In genomic region chr11:30164515-30165214, GRCm38 (mm10) we compare ENCODE assay signal across 12 mouse cellular contexts.
DNase-seq lines count a peak whose midpoint lies in the region; ATAC-seq and TF ChIP-seq lines count a peak whose summit lies in the region.
"Had no signal": no experiment of that assay in that cellular context is flagged by ENCODE, and none has a peak within 500 bp of the region (broad histone marks: within the 10 kb centered on the region; RNA-seq: fewer than 3 reads in every experiment).

No protein-coding gene starts in this region.

- no peak for DNase-seq in liver, embryonic 13.5 days
- DNase-seq in frontal cortex, adult 2 months (ENCODE audit: extremely low spot score in 1 of 2, low spot score in 1 of 2), result no peak
- no peak for DNase-seq in left cerebral cortex, adult 2 months (ENCODE audit: extremely low spot score in 1 of 2, low spot score in 2 of 2)
- DNase-seq: cerebellum, adult 9-11 months; lung, embryonic 14.5 days; spleen, adult 18-20 months had no signal

- no peak overlapping the region for H3K9ac ChIP-seq in liver, embryonic 13.5 days
- no peak overlapping the region; the same call in 1 of the 2 replicates for H3K9ac ChIP-seq in liver, embryonic 12.5 days
- H3K9ac ChIP-seq in intestine, postnatal 0 days (ENCODE audit: low read depth, low read length), result no peak overlapping the region
- no peak overlapping the region for H3K9ac ChIP-seq in liver, embryonic 15.5 days
- H3K9ac ChIP-seq: embryonic facial prominence, embryonic 12.5 days; forebrain, embryonic 12.5 days; lung, embryonic 14.5 days had no signal

- no peak for ATAC-seq in liver, embryonic 13.5 days (ENCODE audit: low read depth)
- no peak for ATAC-seq in liver, embryonic 12.5 days
- ATAC-seq in activated CD4-positive, CD25-positive, alpha-beta regulatory T cell, adult 4 months, result peak; percentile 19
- peak; percentile 75 for ATAC-seq in intestine, postnatal 0 days
- no peak for ATAC-seq in liver, embryonic 15.5 days (ENCODE audit: insufficient read depth)

- H3K4me1 ChIP-seq in liver, embryonic 13.5 days (replicated peaks), result peaks cover 87% of the 10 kb centered on the region
- peaks cover 80% of the 10 kb centered on the region for H3K4me1 ChIP-seq in liver, embryonic 12.5 days
- H3K4me1 ChIP-seq in intestine, postnatal 0 days (replicated peaks; ENCODE audit: control insufficient read depth, insufficient read depth, low read length), result peaks cover 26% of the 10 kb centered on the region
- H3K4me1 ChIP-seq in liver, embryonic 15.5 days (replicated peaks), result peaks cover 81% of the 10 kb centered on the region

- no peaks in the 10 kb centered on the region for H3K9me3 ChIP-seq in liver, embryonic 13.5 days (replicated peaks)
- H3K9me3 ChIP-seq in liver, embryonic 12.5 days (replicated peaks), result no peaks in the 10 kb centered on the region
- no peaks in the 10 kb centered on the region for H3K9me3 ChIP-seq in intestine, postnatal 0 days (ENCODE audit: control insufficient read depth)
- H3K9me3 ChIP-seq in liver, embryonic 15.5 days (replicated peaks), result no peaks in the 10 kb centered on the region
- H3K9me3 ChIP-seq: embryonic facial prominence, embryonic 12.5 days; forebrain, embryonic 12.5 days had no signal

- no peak overlapping the region for H3K4me2 ChIP-seq in liver, embryonic 13.5 days
- no peak overlapping the region for H3K4me2 ChIP-seq in liver, embryonic 12.5 days
- no peak overlapping the region for H3K4me2 ChIP-seq in intestine, postnatal 0 days (replicated peaks; ENCODE audit: low read depth)
- H3K4me2 ChIP-seq in liver, embryonic 15.5 days, result no peak overlapping the region
- H3K4me2 ChIP-seq: embryonic facial prominence, embryonic 12.5 days; forebrain, embryonic 12.5 days; lung, embryonic 14.5 days had no signal

- intact Hi-C loops in left cerebral cortex, adult 2 months (cut with DNase I), result loop anchor here (5.0 kb wide), 1 partner anchor 103 kb away; the partner anchor contains the start of gene Sptbn1

- TF ChIP-seq CTCF in intestine, postnatal 0 days (IDR thresholded peaks at IDR 0.05; ENCODE audit: low read depth), result no peak
- no peak for TF ChIP-seq CTCF in left cerebral cortex, adult 2 months (IDR thresholded peaks at IDR 0.05)

- no peak overlapping the region for H3K4me3 ChIP-seq in liver, embryonic 13.5 days (replicated peaks)
- H3K4me3 ChIP-seq in liver, embryonic 12.5 days, result no peak overlapping the region
- H3K4me3 ChIP-seq in intestine, postnatal 0 days (ENCODE audit: low read depth, low read length), result no peak overlapping the region
- H3K4me3 ChIP-seq in liver, embryonic 15.5 days (replicated peaks), result no peak overlapping the region
- no peak overlapping the region for H3K4me3 ChIP-seq in left cerebral cortex, adult 2 months
- H3K4me3 ChIP-seq: embryonic facial prominence, embryonic 12.5 days; forebrain, embryonic 12.5 days had no signal

- WGBS in liver, embryonic 13.5 days (ENCODE audit: insufficient replicate concordance), result 54% methylated on average over 5 of the region's 5 CpGs
- WGBS in liver, embryonic 12.5 days (ENCODE audit: insufficient replicate concordance), result 46% methylated on average over 5 of the region's 5 CpGs
- 23% methylated on average over 5 of the region's 5 CpGs for WGBS in intestine, postnatal 0 days
- 47% methylated on average over 5 of the region's 5 CpGs for WGBS in liver, embryonic 15.5 days (ENCODE audit: insufficient replicate concordance)

- H3K27ac ChIP-seq in liver, embryonic 13.5 days, result peak overlapping the region; percentile 65
- no peak overlapping the region for H3K27ac ChIP-seq in liver, embryonic 12.5 days
- peak overlapping the region; percentile 70 for H3K27ac ChIP-seq in intestine, postnatal 0 days (ENCODE audit: low read depth, low read length)
- H3K27ac ChIP-seq in liver, embryonic 15.5 days (replicated peaks), result peak overlapping the region; percentile 53
- no peak overlapping the region for H3K27ac ChIP-seq in left cerebral cortex, adult 2 months
- H3K27ac ChIP-seq: embryonic facial prominence, embryonic 12.5 days; forebrain, embryonic 12.5 days had no signal

- H3K36me3 ChIP-seq in liver, embryonic 13.5 days, result no peaks in the 10 kb centered on the region
- H3K36me3 ChIP-seq in liver, embryonic 12.5 days, result no peaks in the 10 kb centered on the region
- H3K36me3 ChIP-seq in intestine, postnatal 0 days (ENCODE audit: control insufficient read depth, insufficient read depth), result peaks cover 2% of the 10 kb centered on the region; the same call in 1 of the 2 replicates
- H3K36me3 ChIP-seq in liver, embryonic 15.5 days (replicated peaks), result no peaks in the 10 kb centered on the region
- H3K36me3 ChIP-seq: embryonic facial prominence, embryonic 12.5 days; forebrain, embryonic 12.5 days had no signal

- no peaks in the 10 kb centered on the region for H3K27me3 ChIP-seq in liver, embryonic 13.5 days
- H3K27me3 ChIP-seq in liver, embryonic 12.5 days (replicated peaks), result no peaks in the 10 kb centered on the region
- no peaks in the 10 kb centered on the region for H3K27me3 ChIP-seq in intestine, postnatal 0 days (replicated peaks; ENCODE audit: control insufficient read depth, insufficient read depth, low read length)
- H3K27me3 ChIP-seq in liver, embryonic 15.5 days, result no peaks in the 10 kb centered on the region
- H3K27me3 ChIP-seq: embryonic facial prominence, embryonic 12.5 days; forebrain, embryonic 12.5 days had no signal

Comparison
In these comparisons a context has a peak if more than half of its experiments do, and no peak if none do; other contexts are left out.
1. H3K27ac ChIP-seq: peak in liver, embryonic 13.5 days (single experiment), intestine, postnatal 0 days (single experiment) and liver, embryonic 15.5 days (single experiment); none in liver, embryonic 12.5 days (single experiment) and left cerebral cortex, adult 2 months (single experiment).
2. ATAC-seq: peak in activated CD4-positive, CD25-positive, alpha-beta regulatory T cell, adult 4 months (single experiment) and intestine, postnatal 0 days (single experiment); none in liver, embryonic 13.5 days (single experiment), liver, embryonic 12.5 days (single experiment) and liver, embryonic 15.5 days (single experiment).